Mouse (Mus musculus) myocyte (in vitro differentiated cells): ENCODE measurements around the gene Gdf1.

ENCODE experiments used
- CEBPB ChIP-seq: IDR thresholded peaks from 2 replicates; pipeline ENCODE4 v1.6.1; 2011; ENCODE audit warnings: mild to moderate bottlenecking, moderate library complexity; ENCODE audit not compliant: poor library complexity, insufficient read depth, severe bottlenecking
- E2F4 ChIP-seq: IDR thresholded peaks from one replicate; pipeline ENCODE4 v1.6.1; 2011; ENCODE audit warnings: mild to moderate bottlenecking, control low read depth, moderate library complexity; ENCODE audit not compliant: insufficient read depth
- MAX ChIP-seq: IDR thresholded peaks from one replicate; pipeline ENCODE4 v1.6.1; 2011; ENCODE audit warnings: low read depth, mild to moderate bottlenecking, control low read depth
- MYOD1 ChIP-seq, 3 experiments: IDR thresholded peaks; one replicate each; pipeline ENCODE4 v1.6.1; 2011; ENCODE audit warnings: control low read depth in 2 of 3, low read depth in 2 of 3, mild to moderate bottlenecking in 2 of 3, moderate library complexity in 1 of 3; ENCODE audit not compliant: insufficient read length in 2 of 3, control insufficient read depth in 1 of 3
- MYOG ChIP-seq, 3 experiments: IDR thresholded peaks; one replicate each; pipeline ENCODE4 v1.6.1; 2011; ENCODE audit warnings: control low read depth in 2 of 3, low read depth in 2 of 3, mild to moderate bottlenecking in 2 of 3; ENCODE audit not compliant: insufficient read length in 2 of 3, control insufficient read depth in 1 of 3, insufficient read depth in 1 of 3
- POLR2A ChIP-seq: IDR thresholded peaks from one replicate; pipeline ENCODE4 v1.6.1; 2011; ENCODE audit warnings: low read depth, mild to moderate bottlenecking, control low read depth, moderate library complexity; ENCODE audit not compliant: insufficient read length
- POLR2AphosphoS2 ChIP-seq: IDR thresholded peaks from one replicate; pipeline ENCODE4 v1.6.1; 2011; ENCODE audit warnings: low read depth, control low read depth; ENCODE audit not compliant: insufficient read length
- REST ChIP-seq: IDR thresholded peaks from one replicate; pipeline ENCODE4 v1.6.1; 2011; ENCODE audit warnings: mild to moderate bottlenecking, control low read depth, moderate library complexity; ENCODE audit not compliant: insufficient read depth, insufficient read length
- SRF ChIP-seq: IDR thresholded peaks from one replicate; pipeline ENCODE4 v1.6.1; 2011; ENCODE audit warnings: low read depth; ENCODE audit not compliant: control insufficient read depth, insufficient read length
- TCF12 ChIP-seq: IDR thresholded peaks from one replicate; pipeline ENCODE4 v1.6.1; 2011; ENCODE audit warnings: mild to moderate bottlenecking, control low read depth; ENCODE audit not compliant: poor library complexity, insufficient read depth, severe bottlenecking
- TCF3 ChIP-seq: IDR thresholded peaks from one replicate; pipeline ENCODE4 v1.6.1; 2011; ENCODE audit warnings: low read depth, control low read depth; ENCODE audit not compliant: insufficient read length
- USF1 ChIP-seq: IDR thresholded peaks from one replicate; pipeline ENCODE4 v1.6.1; 2011; ENCODE audit warnings: low read depth, mild to moderate bottlenecking, control low read depth, moderate library complexity

GRCm38 (mm10) chr8:70343696-70344095 is 14.1 kb downstream of the Gdf1 start:
- TF ChIP-seq TCF12 (no peak), POLR2A (no peak), TCF3 (no peak), MYOD1 (IDR thresholded peaks at IDR 0.05; ENCODE audit: control insufficient read depth in 1 of 3, insufficient read length in 2 of 3, low read depth in 2 of 3) (no peak), REST (no peak), POLR2AphosphoS2 (no peak), MAX (no peak), MYOG (IDR thresholded peaks at IDR 0.05; ENCODE audit: control insufficient read depth in 1 of 3, insufficient read depth in 1 of 3, insufficient read length in 2 of 3, low read depth in 2 of 3) (no peak), E2F4 (no peak), CEBPB (no peak), USF1 (no peak), SRF (no peak)
